Mouse (Mus musculus): ENCODE data around the gene Gsx1. TPM values are rescaled to one million over a fixed set of nuclear protein-coding genes. Genes with fewer than 3 reads are reported as not detected.

Gsx1 gene
- polyA plus RNA-seq, 1 experiment from 2014 or later, result not detected

DNA sequence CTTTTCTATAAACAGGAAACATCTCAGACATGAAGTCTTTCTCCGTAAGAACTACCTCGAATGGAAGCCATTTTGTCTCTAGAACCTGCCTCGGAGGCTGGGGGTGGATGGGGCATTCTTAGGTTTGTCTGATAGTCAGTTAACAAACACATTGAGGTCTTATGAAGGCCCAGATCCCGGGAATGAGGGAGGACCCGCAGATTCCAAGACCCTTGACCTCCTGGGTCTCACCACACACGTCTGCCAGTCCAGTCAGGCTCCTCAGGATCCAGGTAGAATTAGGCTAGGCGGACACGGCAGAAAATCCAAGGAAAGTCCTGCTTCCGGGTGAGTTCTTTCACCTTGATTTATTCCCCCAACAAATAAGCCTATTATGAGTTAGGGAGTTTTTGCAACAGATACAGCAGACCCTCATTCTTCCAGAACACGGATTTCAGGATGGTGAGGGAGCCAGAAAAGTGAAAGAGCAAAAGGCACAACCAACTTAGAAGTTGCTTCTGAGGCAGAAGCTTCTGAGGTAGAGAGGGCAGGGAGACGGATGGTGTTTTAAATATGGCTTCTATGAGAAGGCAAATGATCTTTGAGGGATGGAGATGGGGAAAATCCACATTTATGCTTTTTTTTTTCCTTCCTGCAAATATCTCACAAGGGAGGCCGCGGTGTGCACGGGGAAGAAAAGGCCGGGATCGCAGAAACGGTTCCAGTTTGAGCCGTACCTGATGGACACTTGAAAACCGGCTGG, 3.2 kb upstream of the Gsx1 start:
- Histone ChIP-seq H3K9me3 (replicated peaks) (no peaks in the 10 kb centered on the region), H3K27ac (replicated peaks) (no peak overlapping the region), H3K4me1 (replicated peaks) (peaks cover 23% of the 10 kb centered on the region), H3K9ac (no peak overlapping the region), H3K36me3 (replicated peaks) (no peaks in the 10 kb centered on the region), H3K4me2 (peak overlapping the region; percentile 47; the same call in 1 of the 2 replicates), H3K4me3 (replicated peaks) (no peak overlapping the region), H3K27me3 (peaks cover 64% of the 10 kb centered on the region)
- no peak for ATAC-seq (ENCODE audit: insufficient read depth)
- 7% methylated on average over 17 of the region's 19 CpGs for WGBS (ENCODE audit: insufficient replicate concordance)

DNA sequence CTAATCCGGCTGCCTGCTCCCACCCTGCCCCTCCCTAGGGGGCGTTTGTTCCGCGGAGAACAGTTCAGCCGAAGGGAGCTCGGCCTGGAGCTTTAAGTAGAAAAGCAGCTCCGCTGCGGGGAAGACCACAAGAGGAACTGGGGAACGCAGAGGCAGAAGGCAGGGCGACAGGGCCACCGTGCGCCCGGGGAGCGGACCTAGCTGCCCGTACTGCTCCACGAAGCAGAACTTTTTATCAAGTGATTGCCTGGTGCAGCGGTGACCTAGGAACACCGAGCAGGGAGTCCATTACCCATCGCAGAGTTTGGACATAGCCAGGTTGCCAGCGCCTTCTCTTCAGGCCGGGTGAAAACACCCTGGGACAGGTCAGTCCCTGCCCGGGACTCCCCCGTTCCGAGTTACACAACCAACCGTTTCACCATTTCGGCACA, 2.5 kb upstream of the Gsx1 start:
- Histone ChIP-seq H3K4me1 (replicated peaks) (peaks cover 23% of the 10 kb centered on the region), H3K4me3 (replicated peaks) (peak overlapping the region; percentile 27; the same call in 1 of the 2 replicates), H3K9ac (no peak overlapping the region), H3K9me3 (replicated peaks) (no peaks in the 10 kb centered on the region), H3K36me3 (replicated peaks) (no peaks in the 10 kb centered on the region), H3K27ac (replicated peaks) (no peak overlapping the region), H3K27me3 (peaks cover 71% of the 10 kb centered on the region), H3K4me2 (peak overlapping the region; percentile 47)
- under 1% methylated on average over 26 of the region's 26 CpGs for WGBS (ENCODE audit: insufficient replicate concordance)
- ATAC-seq (ENCODE audit: insufficient read depth), result no peak

DNA sequence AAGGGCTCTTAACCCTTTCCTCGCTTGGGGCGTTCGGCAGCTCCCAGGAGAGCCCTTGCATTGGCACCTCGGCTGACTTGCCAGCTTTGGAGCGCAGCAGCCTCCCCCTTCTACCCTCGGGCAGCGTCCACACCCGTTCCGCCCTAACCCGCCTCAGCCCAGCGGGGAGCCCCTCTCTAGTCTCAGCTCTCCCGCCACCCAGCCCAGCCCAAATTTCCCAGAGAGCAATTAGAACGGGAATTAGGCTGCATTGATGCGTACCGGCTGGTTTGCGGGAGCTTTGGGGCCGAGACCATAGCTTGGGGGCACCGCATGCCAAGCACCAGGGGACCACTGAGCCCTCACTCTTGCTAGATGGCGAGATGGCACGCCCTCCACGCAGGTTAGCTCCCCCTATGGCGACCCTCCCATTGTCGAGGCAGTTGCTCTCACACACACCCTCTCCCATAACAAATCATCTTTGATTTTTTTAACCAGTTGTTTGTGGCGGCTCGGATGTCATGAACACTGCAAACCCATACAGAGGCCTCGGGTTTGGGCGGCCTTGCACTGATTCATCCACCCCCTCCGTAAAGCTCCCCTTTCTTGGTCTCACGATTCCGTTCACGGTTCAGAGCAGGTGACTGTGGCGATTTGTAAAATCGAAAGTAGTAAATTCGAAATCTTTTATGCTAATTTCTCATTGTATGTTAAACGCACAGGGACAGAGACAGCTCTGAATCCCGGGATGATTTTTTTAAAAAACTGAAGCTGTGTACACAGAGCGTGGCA, 1.5 kb upstream of the Gsx1 start:
- Histone ChIP-seq H3K9me3 (replicated peaks) (no peaks in the 10 kb centered on the region), H3K4me1 (replicated peaks) (peaks cover 23% of the 10 kb centered on the region), H3K4me3 (replicated peaks) (peak overlapping the region; percentile 21), H3K4me2 (peak overlapping the region; percentile 45), H3K9ac (no peak overlapping the region), H3K36me3 (replicated peaks) (no peaks in the 10 kb centered on the region), H3K27me3 (peaks cover 80% of the 10 kb centered on the region), H3K27ac (replicated peaks) (no peak overlapping the region)
- no peak for ATAC-seq (ENCODE audit: insufficient read depth)
- WGBS (ENCODE audit: insufficient replicate concordance), result 2% methylated on average over 37 of the region's 37 CpGs

DNA sequence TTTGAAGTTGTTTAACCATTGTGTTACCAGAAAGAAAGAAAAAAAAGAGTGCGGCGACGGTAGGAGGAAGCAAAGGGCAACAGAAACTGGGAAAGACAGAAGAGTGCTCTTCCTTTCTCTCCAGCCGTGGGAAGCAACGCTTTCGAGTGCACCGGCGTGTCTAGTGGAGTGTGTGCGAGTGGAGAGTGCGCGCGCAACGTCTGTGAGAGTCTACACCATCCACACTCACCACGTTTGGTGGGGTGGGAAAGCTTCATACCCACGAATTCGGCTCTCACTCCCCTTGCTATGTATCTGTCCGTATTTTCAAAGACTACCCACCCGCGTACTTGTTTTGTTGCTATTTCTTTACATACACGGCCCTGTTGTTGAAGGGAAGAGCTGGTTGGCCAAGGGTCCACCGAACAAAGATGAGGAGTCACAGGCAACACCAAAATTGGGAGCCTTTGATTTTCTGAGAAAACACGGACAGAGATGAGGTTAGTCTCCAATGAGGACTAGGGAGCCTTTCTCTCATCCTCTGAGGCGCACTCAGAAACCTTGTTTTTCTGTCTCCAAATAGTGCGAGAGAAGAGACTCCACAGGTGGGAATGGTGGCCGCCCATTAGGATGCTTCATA, 835 bp upstream of the Gsx1 start:
- peak overlapping the region; percentile 45 for H3K4me2 ChIP-seq
- ATAC-seq (ENCODE audit: insufficient read depth), result no peak
- H3K27ac ChIP-seq (replicated peaks), result no peak overlapping the region
- 3% methylated on average over 25 of the region's 25 CpGs for WGBS (ENCODE audit: insufficient replicate concordance)
- H3K9ac ChIP-seq, result no peak overlapping the region
- no peaks in the 10 kb centered on the region for H3K9me3 ChIP-seq (replicated peaks)
- H3K27me3 ChIP-seq, result peaks cover 87% of the 10 kb centered on the region
- H3K4me3 ChIP-seq (replicated peaks), result peak overlapping the region; percentile 21
- peaks cover 23% of the 10 kb centered on the region for H3K4me1 ChIP-seq (replicated peaks)
- no peaks in the 10 kb centered on the region for H3K36me3 ChIP-seq (replicated peaks)

DNA sequence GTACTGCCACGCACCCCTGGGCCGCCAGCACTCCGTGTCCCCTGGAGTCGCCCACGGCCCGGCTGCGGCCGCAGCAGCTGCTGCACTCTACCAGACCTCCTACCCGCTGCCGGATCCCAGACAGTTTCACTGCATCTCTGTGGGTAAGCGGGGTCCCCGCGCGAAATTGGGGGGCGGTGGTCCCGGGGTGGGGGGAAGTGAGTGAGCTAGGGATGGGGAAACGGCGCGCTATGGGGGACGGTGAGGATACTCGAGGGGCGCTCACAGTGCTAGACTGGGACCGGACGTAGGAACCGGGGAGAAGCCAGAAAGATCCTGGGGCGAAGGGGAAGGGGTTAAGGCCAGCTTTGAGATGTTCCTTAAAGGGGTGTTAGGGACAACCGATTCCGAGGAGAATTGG, 660 bp downstream of the Gsx1 start:
- peaks cover 98% of the 10 kb centered on the region for H3K27me3 ChIP-seq
- no peaks in the 10 kb centered on the region for H3K9me3 ChIP-seq (replicated peaks)
- H3K9ac ChIP-seq, result no peak overlapping the region
- H3K4me1 ChIP-seq (replicated peaks), result peaks cover 23% of the 10 kb centered on the region
- WGBS (ENCODE audit: insufficient replicate concordance), result 2% methylated on average over 28 of the region's 28 CpGs
- H3K36me3 ChIP-seq (replicated peaks), result no peaks in the 10 kb centered on the region
- H3K4me3 ChIP-seq (replicated peaks), result no peak overlapping the region
- H3K4me2 ChIP-seq, result peak overlapping the region; percentile 44; the same call in 1 of the 2 replicates
- no peak for ATAC-seq (ENCODE audit: insufficient read depth)
- H3K27ac ChIP-seq (replicated peaks), result no peak overlapping the region

DNA sequence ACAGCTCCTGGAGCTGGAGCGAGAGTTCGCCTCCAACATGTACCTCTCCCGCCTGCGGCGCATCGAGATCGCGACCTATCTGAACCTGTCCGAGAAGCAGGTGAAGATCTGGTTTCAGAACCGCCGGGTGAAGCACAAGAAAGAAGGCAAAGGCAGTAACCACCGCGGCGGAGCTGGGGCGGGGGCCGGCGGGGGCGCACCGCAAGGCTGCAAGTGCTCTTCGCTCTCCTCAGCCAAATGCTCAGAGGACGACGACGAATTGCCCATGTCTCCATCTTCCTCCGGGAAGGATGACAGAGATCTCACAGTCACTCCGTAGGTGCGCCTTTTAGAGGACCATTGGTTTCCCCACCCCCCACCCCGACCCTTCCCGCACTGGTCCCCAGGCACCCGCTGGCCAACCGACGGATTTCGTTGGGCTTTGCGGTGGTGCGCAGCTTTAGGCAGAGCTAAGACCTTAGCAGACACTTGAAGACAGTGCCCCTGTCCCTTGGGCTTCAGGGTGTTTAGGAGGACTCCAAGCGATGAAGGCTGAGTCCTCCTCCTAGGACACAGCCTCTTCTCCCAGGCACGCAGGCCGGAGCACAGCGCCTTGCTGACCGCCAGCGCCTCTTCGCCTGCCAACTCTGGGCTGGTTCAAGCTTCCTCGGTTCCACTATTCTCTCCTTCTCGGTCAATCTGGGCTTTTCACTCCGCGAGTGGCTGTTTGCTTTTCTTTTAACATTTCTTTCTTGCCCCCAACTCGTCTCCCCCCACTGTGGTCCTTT, 1.5 kb downstream of the Gsx1 start:
- Histone ChIP-seq H3K4me3 (replicated peaks) (no peak overlapping the region), H3K9me3 (replicated peaks) (no peaks in the 10 kb centered on the region), H3K27me3 (peaks cover 95% of the 10 kb centered on the region), H3K4me2 (no peak overlapping the region), H3K4me1 (replicated peaks) (peaks cover 23% of the 10 kb centered on the region), H3K36me3 (replicated peaks) (no peaks in the 10 kb centered on the region), H3K27ac (replicated peaks) (no peak overlapping the region), H3K9ac (no peak overlapping the region)
- no peak for ATAC-seq (ENCODE audit: insufficient read depth)
- WGBS (ENCODE audit: insufficient replicate concordance), result 3% methylated on average over 46 of the region's 46 CpGs

DNA sequence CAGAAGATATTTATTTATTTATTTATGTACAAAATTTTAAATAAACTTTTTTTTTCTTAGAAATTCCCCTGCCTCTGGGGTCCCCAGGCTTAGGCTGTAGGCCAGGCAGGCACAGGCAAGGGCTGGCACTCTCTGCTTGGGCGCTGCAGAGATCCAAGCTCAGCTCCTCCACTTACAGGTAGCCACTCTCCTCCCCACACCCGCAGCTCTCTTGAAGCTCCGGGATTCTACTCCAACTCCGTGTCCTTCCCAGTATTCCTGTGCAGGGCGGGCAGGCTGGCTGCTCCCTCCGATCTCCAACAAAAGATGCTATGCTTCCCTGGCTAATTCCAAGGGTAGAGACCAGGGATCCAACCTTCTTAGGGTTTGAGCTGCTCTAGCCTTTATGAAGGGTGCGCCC, 2.4 kb downstream of the Gsx1 start:
- H3K27ac ChIP-seq (replicated peaks), result no peak overlapping the region
- peaks cover 93% of the 10 kb centered on the region for H3K27me3 ChIP-seq
- no peak overlapping the region for H3K9ac ChIP-seq
- no peaks in the 10 kb centered on the region for H3K36me3 ChIP-seq (replicated peaks)
- no peaks in the 10 kb centered on the region for H3K9me3 ChIP-seq (replicated peaks)
- no peak overlapping the region for H3K4me3 ChIP-seq (replicated peaks)
- peaks cover 18% of the 10 kb centered on the region for H3K4me1 ChIP-seq (replicated peaks)
- no peak overlapping the region for H3K4me2 ChIP-seq
- WGBS (ENCODE audit: insufficient replicate concordance), result 1% methylated on average over 7 of the region's 7 CpGs
- no peak for ATAC-seq (ENCODE audit: insufficient read depth)

DNA sequence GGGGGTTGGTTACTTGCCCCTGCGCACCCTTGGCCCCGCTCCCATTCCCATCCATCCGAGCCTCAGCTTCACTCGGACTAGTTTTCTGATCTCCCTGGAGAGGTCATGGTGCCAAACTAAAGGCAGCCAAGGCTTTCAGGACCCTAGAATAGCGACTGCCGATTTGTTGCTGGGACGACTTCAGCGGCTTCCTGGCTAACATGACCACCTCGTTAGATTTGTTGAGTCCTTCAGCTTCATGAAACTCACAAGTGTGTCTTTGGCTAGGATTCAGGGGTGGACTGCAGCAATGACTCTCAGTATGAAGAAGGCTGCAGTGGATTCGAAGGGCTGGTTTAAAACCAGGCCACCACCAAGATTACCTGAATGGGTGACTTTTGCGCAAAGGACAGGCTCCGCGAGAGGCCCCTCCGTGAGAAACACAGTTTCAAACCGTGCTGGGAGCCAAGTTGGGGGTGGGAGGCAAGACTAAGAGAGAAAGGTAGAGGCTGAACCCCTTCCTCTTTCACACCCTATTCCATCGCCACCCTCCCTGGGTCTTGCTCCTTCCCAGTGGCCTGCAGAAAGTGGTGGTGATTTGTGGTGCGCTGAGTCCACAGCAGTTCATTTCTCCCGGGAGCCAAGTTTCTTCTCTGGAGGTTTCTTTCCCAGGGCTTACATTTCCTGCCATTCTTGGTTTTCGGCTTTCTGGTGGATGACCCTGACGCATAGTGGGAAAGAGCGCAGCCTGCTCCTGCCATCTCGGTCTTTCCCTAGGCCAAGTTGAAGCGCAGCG, 3.5 kb downstream of the Gsx1 start:
- Histone ChIP-seq H3K9ac (no peak overlapping the region), H3K4me2 (no peak overlapping the region), H3K27me3 (peaks cover 85% of the 10 kb centered on the region), H3K4me3 (replicated peaks) (no peak overlapping the region), H3K4me1 (replicated peaks) (peaks cover 10% of the 10 kb centered on the region), H3K27ac (replicated peaks) (no peak overlapping the region), H3K36me3 (replicated peaks) (no peaks in the 10 kb centered on the region), H3K9me3 (replicated peaks) (no peaks in the 10 kb centered on the region)
- WGBS (ENCODE audit: insufficient replicate concordance), result 1% methylated on average over 24 of the region's 24 CpGs
- no peak for ATAC-seq (ENCODE audit: insufficient read depth)

DNA sequence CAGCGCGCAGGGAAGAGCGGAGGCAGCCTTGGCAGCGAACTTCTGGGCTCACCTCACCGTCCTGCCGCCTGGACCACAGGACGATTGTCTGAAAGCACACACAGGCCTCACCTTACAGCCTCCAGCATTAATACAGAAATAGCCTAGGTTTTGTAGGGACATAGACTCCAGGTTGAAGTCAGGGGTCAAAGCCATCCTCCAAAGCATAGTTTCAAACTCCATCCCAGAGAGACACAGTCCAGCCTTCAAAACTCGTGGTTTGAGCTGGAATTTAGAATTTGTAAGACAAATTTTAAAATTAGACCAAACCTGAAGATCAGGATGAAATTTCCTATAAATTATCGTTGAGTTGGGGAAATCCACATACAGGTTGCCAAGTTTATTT, 4.1 kb downstream of the Gsx1 start:
- Histone ChIP-seq H3K4me3 (replicated peaks) (no peak overlapping the region), H3K9ac (no peak overlapping the region), H3K9me3 (replicated peaks) (no peaks in the 10 kb centered on the region), H3K4me2 (no peak overlapping the region), H3K27me3 (peaks cover 84% of the 10 kb centered on the region), H3K27ac (replicated peaks) (no peak overlapping the region), H3K36me3 (replicated peaks) (no peaks in the 10 kb centered on the region), H3K4me1 (replicated peaks) (peaks cover 6% of the 10 kb centered on the region; the same call in 1 of the 2 replicates)
- no peak for ATAC-seq (ENCODE audit: insufficient read depth)
- WGBS (ENCODE audit: insufficient replicate concordance), result 3% methylated on average over 9 of the region's 9 CpGs

DNA sequence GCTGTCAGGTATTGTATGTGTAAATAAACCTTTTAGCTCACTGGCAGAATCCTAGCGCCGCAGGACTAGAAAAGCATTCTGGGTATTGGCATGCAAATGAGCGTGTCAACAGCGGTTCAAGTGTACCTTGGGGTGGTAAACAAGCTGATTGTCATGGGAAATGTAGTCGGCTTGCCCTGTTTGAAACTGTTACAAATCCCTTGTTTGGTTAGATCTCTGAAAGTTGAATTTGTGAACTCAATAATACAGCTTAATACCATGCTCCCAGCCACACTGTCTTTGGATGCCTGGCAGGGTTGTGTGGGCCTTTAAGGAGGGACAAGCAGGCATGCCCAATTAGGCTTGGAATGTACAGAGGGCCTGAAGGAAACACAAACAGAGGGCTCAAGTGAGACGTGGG, 16.4 kb downstream of the Gsx1 start:
- H3K4me2 ChIP-seq, result no peak overlapping the region
- H3K36me3 ChIP-seq (replicated peaks), result no peaks in the 10 kb centered on the region
- H3K4me1 ChIP-seq (replicated peaks), result no peaks in the 10 kb centered on the region
- no peaks in the 10 kb centered on the region for H3K27me3 ChIP-seq
- no peak overlapping the region for H3K27ac ChIP-seq (replicated peaks)
- H3K4me3 ChIP-seq (replicated peaks), result no peak overlapping the region
- H3K9me3 ChIP-seq (replicated peaks), result no peaks in the 10 kb centered on the region
- WGBS (ENCODE audit: insufficient replicate concordance), result 32% methylated on average over 6 of the region's 6 CpGs
- H3K9ac ChIP-seq, result no peak overlapping the region
- no peak for ATAC-seq (ENCODE audit: insufficient read depth)
